Mouse (Mus musculus) forebrain, embryonic 12.5 days (tissue): ENCODE data around the gene Fam107b. TPM values are rescaled to one million over a fixed set of nuclear protein-coding genes. Genes with fewer than 3 reads are reported as not detected.

Source experiments
- ATAC-seq: fragments of 200-750 bp; cut with Nextera tagmentation; 2 replicates; pipeline ENCODE4 v1.8.0; 2017; ENCODE audit warnings: moderate TSS enrichment; ENCODE audit not compliant: low FRiP score
- H3K27ac ChIP-seq: fragments of 300-500 bp; sonication (generic); 2 replicates; pipeline ENCODE4 v1.5.1; 2016; ENCODE audit warnings: mild to moderate bottlenecking
- H3K27me3 ChIP-seq: fragments of 300-500 bp; sonication (generic); 2 replicates; pipeline ENCODE4 v1.6.1; 2016; ENCODE audit warnings: mild to moderate bottlenecking
- H3K36me3 ChIP-seq: fragments of 300-500 bp; sonication (generic); replicated peaks from 2 replicates; pipeline ENCODE4 v1.6.1; 2016; ENCODE audit warnings: mild to moderate bottlenecking
- H3K4me1 ChIP-seq: fragments of 300-500 bp; sonication (generic); 2 replicates; pipeline ENCODE4 v1.6.1; 2016
- H3K4me2 ChIP-seq: fragments of 300-500 bp; sonication (generic); 2 replicates; pipeline ENCODE4 v1.6.1; 2016; ENCODE audit warnings: mild to moderate bottlenecking, moderate library complexity
- H3K4me3 ChIP-seq: fragments of 300-500 bp; sonication (generic); replicated peaks from 2 replicates; pipeline ENCODE4 v1.5.1; 2016; ENCODE audit warnings: mild to moderate bottlenecking
- H3K9ac ChIP-seq: fragments of 300-500 bp; sonication (generic); 2 replicates; pipeline ENCODE4 v1.6.1; 2016; ENCODE audit warnings: mild to moderate bottlenecking
- H3K9me3 ChIP-seq: fragments of 300-500 bp; sonication (generic); 2 replicates; pipeline ENCODE4 v1.6.1; 2016
- WGBS: fragments of 180-500 bp; shearing (Covaris S2); methylation state at CpG from one replicate; pipeline ENCODE4 v1.1.7; 2016; 5-methylcytosine and 5-hydroxymethylcytosine counted together
- polyA plus RNA-seq: library from polyadenylated mRNA; unstranded; fragments of >200 nt; fragmentation: Nextera tagmentation; extraction: Ambion mirVana; gene quantifications from 2 replicates; pipeline ENCODE4 v1.2.1, GENCODE M21; 2016

Fam107b gene
- polyA plus RNA-seq, 1 experiment from 2014 or later: 44.2 TPM

DNA sequence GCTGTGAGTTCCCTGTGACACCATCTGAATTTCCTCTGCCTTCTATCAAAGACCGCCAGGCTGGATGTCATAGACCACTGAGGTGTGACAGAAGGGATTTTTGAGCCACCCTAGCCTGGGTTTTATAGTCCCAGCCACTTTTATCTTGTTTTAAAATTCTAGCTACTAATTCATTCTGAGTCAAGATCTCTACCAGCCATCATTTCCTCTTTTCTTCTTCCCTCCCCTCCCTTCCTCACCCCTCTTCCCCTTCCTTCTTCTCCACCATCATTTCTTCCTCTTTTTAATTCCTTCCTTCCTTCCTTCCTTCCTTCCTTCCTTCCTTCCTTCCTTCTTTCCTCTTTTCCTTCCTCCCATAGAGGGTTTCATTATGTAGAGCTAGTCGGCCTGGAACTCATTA, 51.9 kb downstream of the Fam107b start:
- H3K4me1 ChIP-seq: no peaks in the 10 kb centered on the region; the same call in 1 of the 2 replicates
- no peaks in the 10 kb centered on the region for H3K36me3 ChIP-seq
- no peaks in the 10 kb centered on the region for H3K27me3 ChIP-seq
- 97% methylated on average over 2 of the region's 2 CpGs for WGBS
- H3K27ac ChIP-seq: no peak overlapping the region
- no peak overlapping the region for H3K4me2 ChIP-seq
- H3K9ac ChIP-seq: no peak overlapping the region
- H3K9me3 ChIP-seq: no peaks in the 10 kb centered on the region
- no peak for ATAC-seq
- no peak overlapping the region for H3K4me3 ChIP-seq

DNA sequence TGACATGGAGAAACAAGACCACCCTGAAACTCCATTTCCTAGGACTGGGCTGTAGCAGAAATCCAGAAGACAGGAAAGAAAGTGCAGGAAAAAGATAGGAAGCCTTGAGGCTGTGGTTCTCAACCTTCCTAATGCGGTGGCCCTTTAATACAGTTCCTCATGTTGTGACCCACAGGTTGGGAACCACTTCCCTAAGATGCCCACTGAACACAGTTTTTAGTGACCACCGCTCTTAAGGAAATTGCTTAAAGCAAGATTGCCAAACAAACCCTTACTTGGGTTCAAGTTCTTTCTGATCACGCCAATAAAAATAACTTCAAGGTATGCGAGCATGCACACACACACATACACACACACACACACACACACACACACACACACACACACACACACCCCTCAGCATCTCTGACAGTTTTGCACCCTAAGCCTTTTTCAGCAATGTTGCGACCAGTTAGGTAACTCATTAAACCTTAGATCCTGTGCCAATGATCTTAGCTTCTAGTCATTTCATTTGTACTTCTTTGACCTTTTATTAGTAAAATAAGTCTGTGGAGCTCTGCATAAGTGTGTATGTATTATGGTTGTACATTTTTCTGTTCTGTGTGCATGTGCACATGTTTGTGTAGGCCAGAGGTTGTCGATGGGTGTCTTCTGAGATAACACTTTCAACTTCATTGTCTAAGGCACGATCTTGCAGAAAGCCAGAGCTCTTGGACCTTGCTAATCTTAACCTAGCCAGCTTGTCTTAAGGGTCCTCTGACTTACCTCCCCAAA, 53.1 kb downstream of the Fam107b start:
- no peaks in the 10 kb centered on the region for H3K9me3 ChIP-seq
- H3K36me3 ChIP-seq: no peaks in the 10 kb centered on the region
- no peak for ATAC-seq
- no peak overlapping the region for H3K9ac ChIP-seq
- no peak overlapping the region for H3K27ac ChIP-seq
- H3K4me1 ChIP-seq: no peaks in the 10 kb centered on the region
- no peak overlapping the region for H3K4me2 ChIP-seq
- WGBS: 94% methylated on average over 7 of the region's 7 CpGs
- no peaks in the 10 kb centered on the region for H3K27me3 ChIP-seq
- H3K4me3 ChIP-seq: no peak overlapping the region

DNA sequence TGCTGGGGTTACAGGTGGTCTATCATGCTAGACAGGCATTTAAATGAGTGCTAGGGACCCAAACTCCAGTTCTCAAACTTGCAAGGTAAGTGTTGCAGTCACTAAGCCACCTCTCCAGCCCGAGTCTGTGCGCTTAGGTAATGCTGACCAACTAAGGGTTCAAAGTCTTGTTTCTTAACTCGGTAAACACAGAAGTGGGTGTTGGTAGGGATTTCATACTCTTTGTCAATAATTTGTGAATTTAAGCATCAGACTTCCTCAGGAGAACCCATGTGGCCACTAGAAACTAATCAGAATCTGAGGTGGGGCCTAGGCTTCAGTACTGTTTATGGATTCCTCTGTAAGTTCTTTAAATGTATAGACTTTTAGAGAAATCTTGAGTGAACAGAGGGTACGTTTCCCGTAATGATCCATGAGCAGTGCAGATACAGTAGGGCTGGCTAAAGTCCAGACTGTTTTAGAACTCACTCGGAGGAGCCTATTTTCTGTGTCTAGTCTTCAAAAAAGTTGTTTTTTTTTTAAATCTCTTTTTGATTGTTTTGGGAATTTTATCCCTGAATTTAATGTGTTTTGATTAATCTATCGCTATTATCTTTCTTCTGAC, 53.8 kb downstream of the Fam107b start:
- no peak overlapping the region for H3K9ac ChIP-seq
- H3K4me2 ChIP-seq: no peak overlapping the region
- no peaks in the 10 kb centered on the region for H3K9me3 ChIP-seq
- no peaks in the 10 kb centered on the region for H3K27me3 ChIP-seq
- no peak overlapping the region for H3K27ac ChIP-seq
- H3K36me3 ChIP-seq: no peaks in the 10 kb centered on the region
- H3K4me3 ChIP-seq: no peak overlapping the region
- no peaks in the 10 kb centered on the region for H3K4me1 ChIP-seq
- 92% methylated on average over 7 of the region's 7 CpGs for WGBS
- no peak for ATAC-seq

DNA sequence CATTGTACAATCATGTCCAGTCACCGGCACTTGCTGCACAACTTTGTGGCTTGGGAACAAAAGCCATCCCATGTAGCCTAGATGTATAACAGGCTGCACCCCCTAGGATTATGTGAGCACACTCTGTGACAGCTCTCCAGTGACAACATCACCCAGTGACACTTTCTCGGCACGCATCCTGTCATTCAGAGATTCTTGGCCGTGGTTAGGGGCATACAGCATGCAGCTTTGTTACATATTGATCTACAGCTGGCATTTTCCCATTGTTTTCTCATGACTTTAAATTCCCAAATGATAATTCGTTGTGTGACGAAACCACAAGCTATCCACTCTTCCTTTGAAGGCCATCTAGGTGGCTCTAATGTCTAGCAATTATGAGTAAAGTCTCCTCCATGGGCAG, 58.8 kb downstream of the Fam107b start:
- Histone ChIP-seq H3K9me3 (no peaks in the 10 kb centered on the region), H3K4me3 (no peak overlapping the region), H3K36me3 (no peaks in the 10 kb centered on the region), H3K4me2 (no peak overlapping the region), H3K9ac (no peak overlapping the region), H3K27ac (no peak overlapping the region), H3K27me3 (no peaks in the 10 kb centered on the region), H3K4me1 (no peaks in the 10 kb centered on the region)
- 86% methylated on average over 6 of the region's 6 CpGs for WGBS
- no peak for ATAC-seq

DNA sequence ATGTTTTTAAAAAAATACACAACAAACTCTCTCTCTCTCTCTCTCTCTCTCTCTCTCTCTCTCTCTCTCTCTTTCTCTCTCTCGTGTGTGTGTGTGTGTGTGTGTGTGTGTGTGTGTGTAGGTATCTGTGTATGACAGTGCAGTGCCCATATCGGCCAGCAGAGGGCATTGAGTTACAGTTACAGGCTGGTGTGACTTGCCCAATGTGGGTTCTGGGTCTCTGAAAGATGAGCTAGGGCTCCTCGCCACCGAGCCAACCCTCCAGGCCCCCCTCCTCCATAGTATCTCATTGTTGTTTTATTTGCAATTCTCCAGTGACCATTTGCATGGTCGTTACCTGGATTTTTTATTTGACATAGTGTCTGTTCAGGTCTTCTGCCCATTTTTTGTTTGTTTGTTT, 59.5 kb downstream of the Fam107b start:
- H3K27me3 ChIP-seq: no peaks in the 10 kb centered on the region
- H3K27ac ChIP-seq: no peak overlapping the region
- no peak overlapping the region for H3K9ac ChIP-seq
- H3K4me3 ChIP-seq: no peak overlapping the region
- H3K4me1 ChIP-seq: no peaks in the 10 kb centered on the region
- H3K4me2 ChIP-seq: no peak overlapping the region
- WGBS: 81% methylated on average over 5 of the region's 5 CpGs
- no peaks in the 10 kb centered on the region for H3K36me3 ChIP-seq
- ATAC-seq: no peak
- H3K9me3 ChIP-seq: no peaks in the 10 kb centered on the region

DNA sequence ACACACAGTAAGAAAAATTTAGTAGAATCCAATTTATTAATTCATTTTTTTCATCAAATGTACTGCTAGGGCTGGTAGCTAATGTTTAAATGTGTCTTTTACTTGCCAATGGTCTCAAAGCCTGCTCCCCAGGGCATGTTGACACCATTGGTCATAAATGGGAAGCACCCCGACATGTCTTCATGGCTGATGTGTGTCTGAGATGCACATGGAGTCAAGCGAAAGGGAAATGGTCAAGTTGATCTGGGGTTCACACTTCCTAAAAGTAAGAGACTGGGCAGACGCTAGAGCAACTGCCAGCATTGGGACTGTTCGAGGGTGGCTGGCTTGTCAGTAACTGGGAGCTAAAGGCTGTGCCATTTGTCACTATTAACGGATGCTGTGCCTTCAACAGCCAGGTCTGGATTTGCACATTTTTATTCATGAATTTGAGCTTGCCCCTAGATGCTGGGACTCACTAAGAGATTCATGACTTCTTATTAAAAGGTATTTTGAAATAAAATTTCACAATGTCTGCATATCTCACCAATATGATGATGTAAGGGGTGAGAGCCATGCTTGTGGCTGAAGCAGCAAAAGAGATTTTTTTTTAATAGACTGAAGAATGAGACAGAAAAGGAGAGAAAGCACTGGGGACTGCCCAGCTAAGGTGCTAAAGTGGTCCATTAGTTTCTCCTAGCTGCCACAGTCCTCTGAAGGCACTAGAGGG, 60.6 kb downstream of the Fam107b start:
- Histone ChIP-seq H3K27me3 (no peaks in the 10 kb centered on the region), H3K4me1 (no peaks in the 10 kb centered on the region), H3K4me3 (no peak overlapping the region), H3K4me2 (no peak overlapping the region), H3K27ac (no peak overlapping the region), H3K9ac (no peak overlapping the region), H3K9me3 (no peaks in the 10 kb centered on the region), H3K36me3 (no peaks in the 10 kb centered on the region)
- ATAC-seq: no peak
- 94% methylated on average over 5 of the region's 5 CpGs for WGBS

DNA sequence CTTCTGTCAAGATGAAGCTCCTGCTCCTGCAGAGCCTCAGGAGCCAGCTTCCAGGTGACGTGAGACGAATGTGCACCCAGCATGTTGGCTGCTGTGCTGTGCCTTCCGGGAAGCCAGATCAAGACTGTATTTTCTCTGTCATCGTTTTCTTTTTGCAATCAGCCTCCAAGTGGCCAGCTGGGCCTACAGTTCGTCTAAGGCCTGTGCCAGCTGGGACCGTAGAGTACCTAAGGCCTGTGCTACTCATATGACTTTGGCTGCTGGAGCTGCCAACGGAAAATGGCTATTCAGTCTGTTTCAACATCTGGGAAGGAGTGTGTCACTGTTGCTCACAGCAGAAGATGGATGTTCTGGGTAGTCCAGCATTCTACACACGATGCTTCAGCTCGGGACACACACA, 62.8 kb downstream of the Fam107b start:
- no peak overlapping the region for H3K9ac ChIP-seq
- no peak for ATAC-seq
- no peak overlapping the region for H3K4me3 ChIP-seq
- H3K36me3 ChIP-seq: no peaks in the 10 kb centered on the region
- 90% methylated on average over 9 of the region's 9 CpGs for WGBS
- no peaks in the 10 kb centered on the region for H3K4me1 ChIP-seq
- no peaks in the 10 kb centered on the region for H3K9me3 ChIP-seq
- no peak overlapping the region for H3K4me2 ChIP-seq
- no peak overlapping the region for H3K27ac ChIP-seq
- no peaks in the 10 kb centered on the region for H3K27me3 ChIP-seq

DNA sequence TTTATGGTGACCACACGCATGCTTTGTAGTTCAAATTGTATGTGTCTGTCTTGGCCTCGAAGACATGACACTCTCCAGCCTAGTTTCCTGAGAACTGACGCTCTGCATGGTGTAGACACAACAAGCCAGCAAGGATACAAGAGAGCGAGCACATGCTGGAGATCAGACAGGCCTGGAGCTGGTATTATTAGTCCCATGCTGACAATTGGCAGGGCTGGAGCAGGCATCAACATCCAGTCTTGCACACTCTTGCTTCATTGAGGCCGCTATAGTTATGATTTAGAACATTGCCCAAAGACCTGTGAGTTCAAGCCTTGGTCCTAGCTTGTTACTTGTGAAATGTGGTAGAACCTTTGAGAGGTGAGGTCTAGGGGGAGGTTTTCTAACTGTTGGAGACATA, 66.5 kb downstream of the Fam107b start:
- Histone ChIP-seq H3K27ac (no peak overlapping the region), H3K9me3 (no peaks in the 10 kb centered on the region), H3K36me3 (no peaks in the 10 kb centered on the region), H3K27me3 (no peaks in the 10 kb centered on the region), H3K4me3 (no peak overlapping the region), H3K9ac (no peak overlapping the region), H3K4me1 (no peaks in the 10 kb centered on the region), H3K4me2 (no peak overlapping the region)
- WGBS: 85% methylated on average over 5 of the region's 5 CpGs
- no peak for ATAC-seq

DNA sequence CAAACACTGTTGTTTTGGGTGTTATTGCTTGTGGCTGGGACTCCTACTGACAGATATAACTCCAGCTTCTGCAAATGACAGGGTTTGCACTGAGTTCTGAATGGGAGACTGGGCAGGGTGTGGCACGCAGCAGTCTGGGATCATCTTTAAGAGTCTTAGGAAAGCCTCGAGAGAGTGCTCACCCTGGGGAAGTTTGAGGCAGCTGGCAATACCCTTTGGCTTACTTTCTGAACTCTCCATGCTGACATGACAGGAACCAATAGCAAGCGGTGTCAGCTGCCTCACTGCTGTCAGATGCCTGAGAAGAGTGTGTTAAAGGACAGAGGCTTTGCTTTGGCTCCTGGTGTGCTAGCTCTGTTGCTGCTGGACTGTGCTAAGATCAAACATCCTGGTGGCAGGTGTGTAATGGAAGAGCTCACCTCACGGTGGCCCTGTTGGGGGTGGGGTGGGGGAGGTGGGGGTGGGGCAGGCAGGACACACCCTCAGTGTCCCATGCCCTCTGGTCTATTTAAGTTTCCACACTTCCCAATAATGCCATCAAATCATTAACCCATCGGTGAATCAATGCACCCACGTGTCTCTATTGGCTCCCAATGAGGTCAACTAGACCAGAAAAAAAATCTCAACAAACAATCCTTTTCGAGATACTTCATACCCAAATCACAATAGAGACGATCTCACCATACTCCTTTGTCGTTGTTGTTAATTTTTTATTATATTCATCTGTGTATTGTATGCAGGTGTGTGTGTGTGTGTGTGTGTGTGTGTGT, 70.9 kb downstream of the Fam107b start:
- Histone ChIP-seq H3K4me3 (no peak overlapping the region), H3K9ac (no peak overlapping the region), H3K36me3 (no peaks in the 10 kb centered on the region), H3K4me2 (no peak overlapping the region), H3K9me3 (no peaks in the 10 kb centered on the region), H3K4me1 (no peaks in the 10 kb centered on the region), H3K27me3 (no peaks in the 10 kb centered on the region), H3K27ac (no peak overlapping the region)
- WGBS: 83% methylated on average over 9 of the region's 9 CpGs
- ATAC-seq: no peak

DNA sequence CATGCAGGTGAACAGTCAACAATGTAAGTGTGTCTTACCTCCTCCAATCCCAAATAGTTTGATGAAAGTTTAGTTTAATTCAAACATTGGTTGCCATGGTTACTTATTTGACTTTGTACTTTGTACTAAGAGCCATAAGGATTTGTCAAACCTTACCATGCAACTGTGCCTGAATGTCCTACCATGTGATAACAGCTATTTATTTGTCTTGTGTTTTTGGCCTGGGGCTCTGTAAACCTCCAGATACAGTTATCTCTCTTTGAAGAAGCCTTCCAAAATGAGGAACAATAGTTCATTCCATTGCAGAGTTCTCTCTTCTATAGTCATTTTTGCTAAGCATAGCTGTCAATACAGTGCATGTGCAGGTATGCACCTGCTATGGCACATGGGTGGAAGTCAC, 72.7 kb downstream of the Fam107b start:
- Histone ChIP-seq H3K9ac (no peak overlapping the region), H3K4me2 (no peak overlapping the region)
- no peak for ATAC-seq

DNA sequence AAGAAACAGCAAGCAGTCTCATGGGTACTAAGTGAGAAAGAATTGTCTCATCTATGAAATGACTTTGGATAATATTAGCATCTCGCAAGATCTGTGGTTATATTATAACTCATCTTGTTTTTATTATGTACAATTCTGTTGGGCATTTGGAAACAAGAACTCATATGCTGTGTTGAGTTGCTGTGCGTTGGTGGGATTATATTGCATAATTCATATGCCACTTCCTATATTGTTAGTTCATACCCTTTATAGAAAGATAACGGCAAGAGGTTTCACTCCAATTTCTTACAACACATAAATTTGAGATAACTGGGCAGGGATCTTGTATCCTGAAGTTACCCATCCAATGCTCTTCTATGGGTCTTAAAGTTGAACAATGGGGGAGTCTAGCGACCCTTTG, 75.5 kb downstream of the Fam107b start:
- H3K27ac ChIP-seq: no peak overlapping the region
- H3K9me3 ChIP-seq: no peaks in the 10 kb centered on the region
- no peak overlapping the region for H3K4me2 ChIP-seq
- no peaks in the 10 kb centered on the region for H3K4me1 ChIP-seq
- H3K27me3 ChIP-seq: no peaks in the 10 kb centered on the region
- no peak overlapping the region for H3K9ac ChIP-seq
- 92% methylated on average over 4 of the region's 4 CpGs for WGBS
- H3K4me3 ChIP-seq: no peak overlapping the region
- ATAC-seq: no peak
- H3K36me3 ChIP-seq: no peaks in the 10 kb centered on the region

More for the DNA sequence above, 72.7 kb downstream of the Fam107b start:
- Histone ChIP-seq H3K27me3 (no peaks in the 10 kb centered on the region), H3K9me3 (no peaks in the 10 kb centered on the region), H3K27ac (no peak overlapping the region), H3K36me3 (no peaks in the 10 kb centered on the region), H3K4me1 (no peaks in the 10 kb centered on the region), H3K4me3 (no peak overlapping the region)

DNA sequence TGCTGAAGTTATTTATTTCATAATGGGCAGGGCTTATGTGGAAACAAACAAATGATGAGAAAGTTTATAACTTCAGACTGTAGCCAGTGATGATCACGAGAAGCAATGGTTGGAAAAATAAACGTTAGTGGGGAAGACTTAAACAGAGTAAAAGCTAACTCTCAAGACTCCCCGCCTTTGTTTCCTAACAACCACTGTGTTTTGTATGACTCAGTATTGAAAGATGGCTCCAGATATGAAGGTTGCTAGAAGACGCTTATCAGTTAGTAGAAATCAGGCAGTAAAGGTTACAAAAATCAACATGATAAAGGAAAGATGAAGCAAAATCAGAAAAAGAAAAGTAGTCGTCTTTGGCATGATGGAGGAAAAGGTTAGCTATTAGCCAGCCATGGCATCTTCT, 78.9 kb downstream of the Fam107b start:
- 82% methylated on average over 5 of the region's 5 CpGs for WGBS

More for the DNA sequence above, 78.9 kb downstream of the Fam107b start:
- no peak overlapping the region for H3K27ac ChIP-seq
- H3K36me3 ChIP-seq: no peaks in the 10 kb centered on the region
- ATAC-seq: no peak
- H3K4me2 ChIP-seq: no peak overlapping the region
- H3K27me3 ChIP-seq: no peaks in the 10 kb centered on the region
- H3K4me1 ChIP-seq: no peaks in the 10 kb centered on the region
- H3K9me3 ChIP-seq: no peaks in the 10 kb centered on the region
- no peak overlapping the region for H3K9ac ChIP-seq
- no peak overlapping the region for H3K4me3 ChIP-seq
